ENCODE assay signal across 8 mouse cellular contexts in the genomic region with DNA sequence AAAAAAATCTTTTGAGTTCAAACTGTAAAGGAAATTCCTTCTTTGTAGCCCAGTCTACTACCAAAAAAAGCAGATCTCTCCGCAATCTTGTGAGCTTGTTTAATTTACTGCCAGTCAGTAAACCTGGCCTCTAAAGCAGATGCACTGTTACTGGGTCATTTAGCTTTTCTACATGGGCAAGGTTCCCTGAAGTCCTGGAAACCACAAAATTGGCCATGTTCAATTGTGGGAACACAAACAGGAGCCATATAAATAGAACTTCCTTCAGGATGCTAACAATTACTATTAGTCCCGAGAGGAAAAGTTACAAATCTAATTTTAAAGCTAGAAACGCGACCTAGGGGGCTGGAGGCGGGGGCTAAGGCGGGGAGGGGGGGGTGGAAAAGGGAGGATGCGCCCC. TPM values are rescaled to one million over a fixed set of nuclear protein-coding genes. Genes with fewer than 3 reads are reported as not detected.
DNase-seq lines count a peak whose midpoint lies in the region; ATAC-seq and TF ChIP-seq lines count a peak whose summit lies in the region.

No protein-coding gene starts in this region.

- WGBS in thymus, adult 2 months = 5% methylated on average over 7 of the region's 7 CpGs
- WGBS in hindbrain, embryonic 15.5 days = 7% methylated on average over 7 of the region's 7 CpGs

- TF ChIP-seq POLR2A in thymus, adult 2 months (IDR thresholded peaks at IDR 0.05; ENCODE audit: control insufficient read depth, extremely low read depth, insufficient read depth, low read length, poor library complexity) = no peak

- H3K36me3 ChIP-seq in thymus, adult 2 months (ENCODE audit: control insufficient read depth, insufficient read depth, low read length) = no peaks in the 10 kb centered on the region
- H3K36me3 ChIP-seq in hindbrain, embryonic 15.5 days = no peaks in the 10 kb centered on the region

- no peak overlapping the region for H3K27ac ChIP-seq in thymus, adult 2 months (ENCODE audit: control insufficient read depth, insufficient read depth, low read length)
- H3K27ac ChIP-seq in hindbrain, embryonic 15.5 days (replicated peaks) = peak overlapping the region; percentile 38; the same call in 1 of the 2 replicates

- DNase-seq in CD4-positive, CD25-positive, alpha-beta regulatory T cell, adult 2 months (ENCODE audit: low read depth, low spot score) = peak; percentile 9
- no peak for DNase-seq in thymus, adult 2 months
- no peak for DNase-seq in thymus, postnatal 0 days (ENCODE audit: low spot score)
- DNase-seq in naive thymus-derived CD4-positive, alpha-beta T cell, adult 2 months (ENCODE audit: low read depth) = peak; percentile 28
- DNase-seq in spleen, postnatal 14 days (ENCODE audit: low spot score in 2 of 2) = no peak
- no peak for DNase-seq in right cerebral cortex, postnatal 36 days (ENCODE audit: low spot score in 2 of 2)

- H3K4me2 ChIP-seq in hindbrain, embryonic 15.5 days = peak overlapping the region; percentile 65

- H3K9me3 ChIP-seq in hindbrain, embryonic 15.5 days = no peaks in the 10 kb centered on the region

- no peak for ATAC-seq in CD4-positive, CD25-positive, alpha-beta regulatory T cell, adult 4 months
- no peak for ATAC-seq in hindbrain, embryonic 15.5 days (ENCODE audit: low FRiP score, low read depth)

- H3K4me1 ChIP-seq in thymus, adult 2 months (replicated peaks; ENCODE audit: control insufficient read depth, insufficient read depth, low read length) = 0 out of 2 replicates have a peak, but pooled peaks cover 2% of the 10 kb centered on the region
- peaks cover 20% of the 10 kb centered on the region for H3K4me1 ChIP-seq in hindbrain, embryonic 15.5 days (replicated peaks)

- TF ChIP-seq CTCF in thymus, adult 2 months (IDR thresholded peaks at IDR 0.05; ENCODE audit: borderline replicate concordance, control insufficient read depth, extremely low read depth, insufficient read depth, low read length, poor library complexity) = no peak

- H3K27me3 ChIP-seq in thymus, adult 2 months (ENCODE audit: control insufficient read depth, insufficient read depth, low read length) = no peaks in the 10 kb centered on the region
- no peaks in the 10 kb centered on the region for H3K27me3 ChIP-seq in hindbrain, embryonic 15.5 days

- peak overlapping the region; percentile 42 for H3K9ac ChIP-seq in hindbrain, embryonic 15.5 days

- peak overlapping the region; percentile 76 for H3K4me3 ChIP-seq in thymus, adult 2 months (ENCODE audit: control insufficient read depth, insufficient read depth, low read length)
- peak overlapping the region; percentile 47 for H3K4me3 ChIP-seq in hindbrain, embryonic 15.5 days

RNA-seq across cellular contexts. Expression of a gene that starts 2.9 kb away (rescaled TPM):
- polyA plus RNA-seq in CD4-positive, CD25-positive, alpha-beta regulatory T cell, adult 4 months (2017; shearing (Covaris generic)) = 1 to 10 TPM; 4.9 to 5.8 TPM
- polyA plus RNA-seq in thymus, adult 2 months (2012; rRNA removed) = 2.7 and 3.7 TPM in 2 replicates
- 26.3 and 28.7 TPM in 2 replicates for polyA plus RNA-seq in thymus, postnatal 0 days (2015; fragmentation: Nextera tagmentation; extraction: Ambion mirVana)
- 5.6 and 8.1 TPM in 2 replicates for polyA plus RNA-seq in hindbrain, embryonic 15.5 days (2015; fragmentation: Nextera tagmentation; extraction: Ambion mirVana)

RNA-seq across cellular contexts. Expression of a gene that starts 3.0 kb away (rescaled TPM):
- polyA plus RNA-seq in CD4-positive, CD25-positive, alpha-beta regulatory T cell, adult 4 months (2017; shearing (Covaris generic)) = 10 to 100 TPM; 14.9 to 17.8 TPM
- polyA plus RNA-seq in thymus, adult 2 months (2012; rRNA removed) = 3.3 and 4.7 TPM in 2 replicates
- 9.0 and 10.1 TPM in 2 replicates for polyA plus RNA-seq in thymus, postnatal 0 days (2015; fragmentation: Nextera tagmentation; extraction: Ambion mirVana)
- polyA plus RNA-seq in hindbrain, embryonic 15.5 days (2015; fragmentation: Nextera tagmentation; extraction: Ambion mirVana) = 11.5 and 12.3 TPM in 2 replicates

Comparison
In these comparisons a context has a peak if more than half of its experiments do, and no peak if none do; other contexts are left out.
1. DNase-seq: peak in CD4-positive, CD25-positive, alpha-beta regulatory T cell, adult 2 months (single experiment) and naive thymus-derived CD4-positive, alpha-beta T cell, adult 2 months (single experiment); none in thymus, adult 2 months (single experiment), thymus, postnatal 0 days (single experiment), spleen, postnatal 14 days (0 of 2) and right cerebral cortex, postnatal 36 days (0 of 2).